Mouse (Mus musculus) CH12.LX (cell line): Measurements from ENCODE around the gene Mob3b.

Experiments used
- CHD2 ChIP-seq: IDR thresholded peaks from 2 replicates; pipeline ENCODE4 v1.6.1; 2011; ENCODE audit warnings: low read length, improper control_type of control experiment
- CTCF ChIP-seq, 2 experiments: IDR thresholded peaks in 1 of 2; conservative IDR thresholded peaks in 1 of 2; 2 replicates each; pipeline ENCODE4 v1.5.1; 2011 to 2012; ENCODE audit warnings: low read depth in 2 of 2, low read length in 2 of 2, improper control_type of control experiment in 1 of 2, inconsistent platforms in 1 of 2, mild to moderate bottlenecking in 1 of 2, moderate library complexity in 1 of 2
- E2F4 ChIP-seq: IDR thresholded peaks from 2 replicates; pipeline ENCODE4 v1.6.1; 2011; ENCODE audit warnings: low read depth, low read length, improper control_type of control experiment; ENCODE audit not compliant: insufficient replicate concordance
- ELF1 ChIP-seq: IDR thresholded peaks from 2 replicates; pipeline ENCODE4 v1.6.1; 2014; ENCODE audit warnings: low read depth, mild to moderate bottlenecking, inconsistent platforms, low read length, improper control_type of control experiment
- EP300 ChIP-seq: IDR thresholded peaks from 2 replicates; pipeline ENCODE4 v1.6.1; 2011; ENCODE audit warnings: low read length, improper control_type of control experiment
- ETS1 ChIP-seq: conservative IDR thresholded peaks from 2 replicates; pipeline ENCODE4 v1.6.1; 2012; ENCODE audit warnings: low read depth, mild to moderate bottlenecking, inconsistent platforms, low read length, improper control_type of control experiment, moderate library complexity
- GABPA ChIP-seq: IDR thresholded peaks from 2 replicates; pipeline ENCODE4 v1.6.1; 2012; ENCODE audit warnings: low read depth, low read length, improper control_type of control experiment, inconsistent platforms; ENCODE audit not compliant: insufficient replicate concordance
- MAX ChIP-seq: IDR thresholded peaks from 2 replicates; pipeline ENCODE4 v1.6.1; 2011; ENCODE audit warnings: low read length, improper control_type of control experiment
- MYC ChIP-seq: IDR thresholded peaks from 2 replicates; pipeline ENCODE4 v1.6.1; 2011; ENCODE audit warnings: low read depth, mild to moderate bottlenecking, improper control_type of control experiment, low read length
- NELFE ChIP-seq: IDR thresholded peaks from 2 replicates; pipeline ENCODE4 v1.6.1; 2011; ENCODE audit warnings: low read depth, low read length, improper control_type of control experiment
- NRF1 ChIP-seq: IDR thresholded peaks from 2 replicates; pipeline ENCODE4 v1.6.1; 2014; ENCODE audit warnings: low read depth, mild to moderate bottlenecking, inconsistent platforms, low read length, improper control_type of control experiment, moderate library complexity
- POLR2A ChIP-seq: IDR thresholded peaks from 2 replicates; pipeline ENCODE4 v1.6.1; 2011; ENCODE audit warnings: low read depth, mild to moderate bottlenecking, improper control_type of control experiment, low read length
- TCF12 ChIP-seq: IDR thresholded peaks from 2 replicates; pipeline ENCODE4 v1.6.1; 2014; ENCODE audit warnings: low read depth, mild to moderate bottlenecking, inconsistent platforms, low read length, improper control_type of control experiment
- ZKSCAN1 ChIP-seq: IDR thresholded peaks from 2 replicates; pipeline ENCODE4 v1.6.1; 2012; ENCODE audit warnings: low read depth, inconsistent platforms, low read length, improper control_type of control experiment, borderline replicate concordance

GRCm38 (mm10) chr4:35130411-35130948 is 26.8 kb downstream of the Mob3b start:
- TF ChIP-seq CHD2 (peak; percentile 85), ZKSCAN1 (no peak), CTCF (conservative IDR thresholded peaks at IDR 0.05 in 1 of 2, IDR thresholded peaks at IDR 0.05 in 1 of 2; ENCODE audit: low read depth in 2 of 2, low read length in 2 of 2) (no peak), EP300 (peak; percentile 69), ELF1 (peak; percentile 57), MAX (no peak), TCF12 (peak; percentile 55), NRF1 (no peak), GABPA (no peak), E2F4 (no peak), POLR2A (0 out of 2 replicates have a peak, but pooled peaks have one; percentile 13), NELFE (no peak), MYC (0 out of 2 replicates have a peak, but pooled peaks have one; percentile 15), ETS1 (peak; percentile 64)
